Mouse (Mus musculus) cerebellum, postnatal 25 days (tissue): ENCODE data around the gene Sec63.

ENCODE experiments used
- DNase-seq, 2 experiments: peaks; one replicate each; pipeline ENCODE4 v3.0.0; 2021; ENCODE audit warnings: mixed read lengths in 2 of 2

The Sec63 gene

GRCm38 (mm10) chr10:42830409-42830808 is 69.1 kb downstream of the Sec63 start:
- no peak for DNase-seq

- DNase-seq, result peak in 1 of 2 experiments; percentile 12
These were observed 71.4 kb downstream of the Sec63 start for GRCm38 (mm10) chr10:42832677-42833076.

DNA sequence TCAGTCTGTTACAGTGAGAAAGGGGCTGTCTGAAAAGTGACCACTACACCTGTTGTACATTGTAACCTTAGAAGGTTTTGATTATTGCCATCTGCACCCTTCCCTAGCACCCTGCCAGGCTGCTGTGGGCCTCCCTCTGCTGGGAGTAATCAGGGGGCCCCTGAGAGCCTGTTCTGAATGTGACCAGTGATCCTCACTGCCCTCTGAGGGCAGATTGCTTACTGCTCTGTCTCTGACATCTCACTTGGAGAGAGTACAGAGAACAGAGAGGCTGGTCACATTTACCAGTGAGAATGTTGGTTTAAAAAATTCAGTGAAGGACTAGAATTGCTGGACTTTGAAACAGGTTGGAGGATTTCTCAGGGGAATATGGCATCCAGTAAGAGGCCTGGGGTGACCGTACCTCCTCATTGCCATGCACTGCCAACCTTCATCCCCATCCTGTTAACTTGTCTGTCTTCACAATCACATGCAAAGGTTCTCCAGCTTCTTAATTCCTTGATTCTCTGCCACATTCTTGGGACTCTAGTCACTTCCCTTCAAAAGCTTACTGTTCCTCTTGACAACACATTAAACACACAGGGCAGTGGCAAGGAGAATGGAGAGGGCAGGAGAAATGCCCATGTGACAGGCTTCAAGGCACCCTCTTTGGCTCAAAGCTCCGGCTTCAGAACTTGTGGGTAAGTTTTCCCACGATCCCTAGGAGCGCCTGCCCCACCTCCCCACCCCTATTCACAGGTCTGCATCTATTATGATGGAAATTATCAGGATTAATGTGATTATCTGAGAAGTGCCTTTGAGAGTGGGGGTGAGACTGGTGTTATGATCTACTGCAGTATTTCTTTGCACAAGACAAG is 72.8 kb downstream of the Sec63 start:
- DNase-seq, result no peak

GRCm38 (mm10) chr10:42838106-42838505 is 76.8 kb downstream of the Sec63 start:
- no peak for DNase-seq

DNA sequence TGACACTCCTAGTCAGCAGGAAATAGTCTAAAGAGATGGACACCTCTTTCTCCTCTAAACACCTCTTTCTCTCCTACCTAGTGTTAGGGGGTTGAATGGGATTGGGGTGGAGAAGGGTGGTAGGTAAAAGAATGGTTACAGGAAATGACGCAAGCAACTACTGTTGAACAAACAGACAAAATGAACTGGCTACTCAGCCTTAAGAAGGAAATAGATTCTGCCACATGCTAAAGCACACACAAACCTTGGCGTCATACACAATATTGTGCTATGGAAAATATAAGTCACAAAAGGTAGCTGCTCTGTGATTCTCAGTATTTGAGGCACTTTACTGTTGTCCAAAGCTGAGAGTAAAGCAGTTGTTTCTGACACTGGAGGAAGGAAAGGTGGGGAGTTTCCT is 77.4 kb downstream of the Sec63 start:
- DNase-seq, result no peak

- no peak for DNase-seq
These were observed 78.7 kb downstream of the Sec63 start for GRCm38 (mm10) chr10:42840036-42840435.

- peak in 1 of 2 experiments; percentile 36 for DNase-seq
These were observed 80.4 kb downstream of the Sec63 start for GRCm38 (mm10) chr10:42841531-42842195.

- peak; percentile 70 to 81 for DNase-seq
These were observed 81.1 kb downstream of the Sec63 start for GRCm38 (mm10) chr10:42842358-42842757.

- peak; percentile 29 to 36 for DNase-seq
These were observed 82.1 kb downstream of the Sec63 start for GRCm38 (mm10) chr10:42843416-42843815.

GRCm38 (mm10) chr10:42845480-42845879 is 84.2 kb downstream of the Sec63 start:
- no peak for DNase-seq

GRCm38 (mm10) chr10:42848179-42849080 is 87.1 kb downstream of the Sec63 start:
- no peak for DNase-seq

DNA sequence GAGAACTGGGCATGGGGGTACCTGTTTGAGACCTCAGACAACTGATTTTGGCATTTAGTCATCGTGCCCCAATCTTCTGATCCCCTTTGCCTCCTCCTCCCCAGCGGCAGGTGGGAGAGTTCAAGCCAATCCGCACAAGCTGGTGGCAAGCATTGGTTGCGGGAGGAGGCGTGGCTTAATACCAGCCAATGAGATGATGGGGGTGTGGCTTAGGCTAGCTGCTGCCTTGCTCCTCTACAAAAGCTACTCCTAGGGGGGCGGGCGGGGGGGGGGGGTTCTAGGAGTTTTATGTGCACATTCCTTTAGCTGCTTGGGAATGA is 87.7 kb downstream of the Sec63 start:
- no peak for DNase-seq

DNA sequence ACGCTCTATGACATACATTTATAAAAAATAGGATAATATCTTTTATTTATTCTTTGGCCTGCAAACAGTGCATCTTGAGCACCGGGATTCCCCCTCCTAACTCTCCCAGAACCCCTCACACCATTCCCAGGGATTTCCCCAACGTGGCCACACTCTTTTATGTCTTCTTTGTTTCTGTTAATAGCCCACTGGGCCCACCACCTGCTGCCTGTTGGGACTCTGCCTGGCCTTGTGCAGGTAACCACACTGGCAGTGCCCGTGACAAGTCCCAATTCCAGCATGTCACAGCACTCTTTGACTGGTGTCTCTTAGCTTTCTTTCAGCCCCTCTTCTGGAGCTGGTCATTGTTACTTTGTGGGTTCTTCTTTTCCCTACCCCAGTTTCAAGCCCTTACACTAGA is 93.5 kb downstream of the Sec63 start:
- DNase-seq, result no peak

DNA sequence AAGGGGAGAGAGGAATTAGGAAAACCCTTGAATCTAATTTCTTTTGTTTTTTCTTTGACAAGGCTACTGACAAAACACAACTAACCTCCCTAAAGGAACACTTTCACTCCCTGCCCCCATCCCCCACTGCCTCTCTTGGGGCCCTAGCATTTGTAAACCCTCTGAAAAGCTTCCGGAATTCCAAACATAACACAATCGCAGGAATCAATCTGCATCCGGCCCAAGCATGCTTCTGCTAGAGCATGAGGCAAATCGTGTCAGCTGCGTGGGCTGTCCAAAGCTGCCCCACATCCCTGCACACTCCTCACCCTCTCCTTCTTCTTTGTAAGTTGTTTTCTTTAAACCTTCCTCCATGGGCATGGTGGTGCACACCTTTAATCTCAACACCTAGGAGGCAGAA is 94.0 kb downstream of the Sec63 start:
- no peak for DNase-seq

GRCm38 (mm10) chr10:42856574-42856973 is 95.3 kb downstream of the Sec63 start:
- DNase-seq, result no peak

GRCm38 (mm10) chr10:42857021-42857420 is 95.7 kb downstream of the Sec63 start:
- no peak for DNase-seq

DNA sequence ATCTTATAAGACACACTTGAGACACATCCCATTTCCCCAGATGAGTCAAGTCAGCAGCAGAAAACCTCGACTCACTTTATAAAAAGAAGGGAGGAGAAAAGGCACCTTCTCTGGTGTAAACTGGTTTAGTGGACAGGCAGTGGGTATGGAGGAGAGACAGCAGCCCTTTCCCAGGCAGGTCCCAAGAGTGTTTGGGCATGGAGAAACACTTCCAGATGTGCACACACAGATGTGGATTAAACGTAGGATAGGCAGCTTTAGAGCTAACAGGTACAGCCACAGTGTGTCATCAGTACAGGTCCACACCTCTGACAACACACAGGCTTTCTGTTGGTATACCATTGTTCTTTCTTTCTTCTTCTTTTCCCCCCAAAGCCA is 98.5 kb downstream of the Sec63 start:
- no peak for DNase-seq

DNA sequence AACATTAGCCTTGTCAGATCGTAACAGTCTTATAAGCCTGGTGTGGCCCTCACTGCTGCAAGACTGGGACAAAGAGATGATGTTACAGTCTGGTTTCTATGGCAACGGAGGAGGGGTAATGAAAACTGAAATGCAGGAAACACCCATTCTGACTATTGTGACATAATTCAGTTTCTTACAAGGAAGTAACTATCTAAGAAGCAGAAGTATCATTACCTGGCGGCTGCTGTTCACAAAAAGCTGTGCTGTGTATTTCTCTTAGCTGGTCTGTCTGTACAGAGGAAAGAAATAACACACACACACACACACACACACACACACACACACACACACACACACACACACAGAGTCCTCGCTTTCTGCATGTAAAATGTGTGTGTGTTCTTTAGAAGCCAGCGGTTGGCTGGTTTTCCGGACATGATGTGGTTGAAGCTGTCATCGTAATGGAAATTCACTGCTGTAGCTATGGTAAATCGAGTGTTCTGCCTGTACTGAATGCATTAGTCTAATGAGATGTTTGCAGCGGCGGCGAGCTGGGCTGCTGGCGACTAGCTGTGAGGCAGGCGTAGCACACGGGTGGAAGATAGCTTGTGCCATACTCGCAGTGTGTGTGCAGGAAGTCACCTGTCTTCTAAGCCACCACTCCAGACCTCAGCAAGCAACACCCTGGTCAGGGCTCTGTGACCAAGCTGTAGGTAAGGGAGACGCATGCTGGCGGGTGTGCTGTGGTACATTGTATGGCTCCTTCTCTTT is 99.0 kb downstream of the Sec63 start, which contains the start of gene Scml4:
Gene Scml4 (plus strand): TSS at position 212 of the 753 bp plus-strand sequence.
- DNase-seq, result no peak

DNA sequence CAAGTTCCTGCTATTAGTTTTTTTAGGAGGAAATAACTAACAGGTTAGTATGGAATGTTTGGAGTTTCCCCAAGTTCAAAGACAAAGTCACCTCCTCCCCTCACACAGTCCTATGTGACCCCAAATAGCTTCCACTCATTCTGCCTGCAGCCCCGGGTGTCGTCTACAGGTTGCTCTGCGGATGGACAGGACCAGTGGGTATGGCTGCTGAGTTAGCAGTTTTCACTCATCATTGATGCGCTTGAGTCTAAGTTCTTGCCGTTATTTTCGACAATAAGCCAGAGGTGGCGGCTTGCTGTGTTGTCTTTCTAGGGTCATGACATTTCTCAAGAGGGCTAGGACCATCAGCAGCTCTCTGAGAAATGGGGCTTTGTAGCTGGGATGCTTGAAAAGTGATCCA is 100.2 kb downstream of the Sec63 start:
- DNase-seq, result no peak

DNA sequence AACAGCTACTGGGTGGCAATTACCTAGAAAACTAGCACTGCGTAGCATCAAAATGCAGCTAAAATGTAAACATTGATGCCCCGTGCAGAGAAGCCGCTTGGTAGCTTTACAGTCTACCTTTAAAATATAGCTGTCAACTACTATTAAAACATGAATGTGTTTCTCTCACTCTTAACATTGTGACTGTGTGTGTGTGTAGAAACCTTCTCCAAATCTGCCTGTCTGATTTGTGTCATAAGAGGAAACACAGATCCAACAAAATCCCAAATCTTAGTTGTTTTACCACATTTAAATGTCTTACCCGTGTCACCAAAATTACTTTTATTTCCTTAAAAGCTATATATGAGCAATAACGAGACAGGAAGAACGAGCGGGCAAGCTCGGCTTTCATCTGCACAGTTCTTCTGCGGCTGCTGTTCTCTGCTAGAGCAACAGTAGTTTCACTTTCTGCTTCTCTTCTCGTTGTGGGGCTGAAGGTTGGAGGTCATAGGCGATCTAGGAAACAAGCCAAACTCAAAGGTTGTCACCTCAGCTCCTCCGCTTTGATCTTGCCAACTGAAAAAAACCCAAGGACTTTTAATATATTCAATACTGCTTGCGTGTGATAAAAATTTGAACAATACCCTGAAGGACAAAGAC is 100.9 kb downstream of the Sec63 start:
- no peak for DNase-seq

DNA sequence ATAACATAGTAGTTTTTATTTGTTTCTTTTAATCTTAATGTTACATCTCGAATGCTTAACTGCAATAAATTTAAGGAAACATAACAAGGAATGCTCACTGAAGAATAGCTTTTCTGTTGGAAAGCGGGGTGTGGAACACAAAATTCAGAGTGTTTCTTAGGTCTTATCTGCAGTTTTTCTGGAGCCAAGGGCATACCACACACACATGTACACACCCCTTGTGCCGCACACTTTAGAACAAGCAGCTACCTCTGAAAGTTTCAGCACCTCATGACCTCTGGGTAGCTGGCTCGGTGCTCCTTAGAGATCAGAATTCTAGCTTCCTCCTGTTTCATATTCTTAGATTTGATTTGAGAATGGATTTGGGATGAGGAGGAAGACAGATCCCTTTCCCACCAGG is 101.5 kb downstream of the Sec63 start:
- no peak for DNase-seq
